Mouse (Mus musculus): ENCODE measurements around the gene Prdm10. TPM values are rescaled to one million over a fixed set of nuclear protein-coding genes. Genes with fewer than 3 reads are reported as not detected.

The Prdm10 gene
- 4.9 and 5.4 TPM in 2 replicates for polyA plus RNA-seq (2015; fragmentation: Nextera tagmentation; extraction: Ambion mirVana)

DNA sequence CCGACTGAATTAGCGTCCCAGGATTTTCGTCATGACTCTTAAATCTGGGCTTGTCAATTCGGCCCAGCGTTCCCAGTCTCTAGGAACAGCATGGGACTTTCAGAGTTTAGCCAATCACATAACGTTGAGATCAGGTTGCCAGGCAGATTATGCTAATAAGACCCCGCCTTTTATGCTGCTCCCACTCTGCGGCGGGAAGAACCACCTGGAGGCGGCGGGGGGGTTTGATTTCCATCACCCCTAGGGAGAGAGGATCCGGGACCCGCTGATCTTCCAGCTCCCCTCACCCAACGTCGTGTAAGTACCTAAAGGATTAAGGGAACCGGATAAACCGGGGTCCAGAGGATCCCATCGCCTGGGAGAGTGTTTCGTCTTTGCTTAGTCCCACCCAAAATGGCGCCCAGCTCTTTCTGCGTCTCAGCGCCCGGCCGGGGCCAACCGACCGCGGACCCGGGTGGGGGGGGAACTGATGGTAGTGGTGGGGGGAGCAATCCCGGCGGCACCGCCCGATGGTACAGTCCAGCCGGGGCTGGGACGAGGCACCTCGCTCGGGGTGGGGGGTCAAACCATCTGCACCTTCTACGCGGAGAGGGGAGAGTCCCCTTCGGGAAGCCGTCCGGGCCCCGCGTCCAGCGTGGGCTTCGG, at the start of gene Prdm10:
Prdm10 (plus strand) TSS at position 173 of the 645 bp plus-strand sequence.
- Histone ChIP-seq H3K36me3 (no peaks in the 10 kb centered on the region), H3K27ac (peak within 1 kb of the TSS; percentile 99), H3K4me1 (peaks cover 22% of the 10 kb centered on the region), H3K9ac (peak within 1 kb of the TSS; percentile 84), H3K4me2 (peak within 1 kb of the TSS; percentile 77), H3K4me3 (replicated peaks) (peak within 1 kb of the TSS; percentile 68), H3K27me3 (no peaks in the 10 kb centered on the region), H3K9me3 (replicated peaks) (no peaks in the 10 kb centered on the region)
- under 1% methylated on average over 34 of the region's 45 CpGs for WGBS
- peak; percentile 94 for ATAC-seq (replicated peaks; ENCODE audit: low FRiP score)

DNA sequence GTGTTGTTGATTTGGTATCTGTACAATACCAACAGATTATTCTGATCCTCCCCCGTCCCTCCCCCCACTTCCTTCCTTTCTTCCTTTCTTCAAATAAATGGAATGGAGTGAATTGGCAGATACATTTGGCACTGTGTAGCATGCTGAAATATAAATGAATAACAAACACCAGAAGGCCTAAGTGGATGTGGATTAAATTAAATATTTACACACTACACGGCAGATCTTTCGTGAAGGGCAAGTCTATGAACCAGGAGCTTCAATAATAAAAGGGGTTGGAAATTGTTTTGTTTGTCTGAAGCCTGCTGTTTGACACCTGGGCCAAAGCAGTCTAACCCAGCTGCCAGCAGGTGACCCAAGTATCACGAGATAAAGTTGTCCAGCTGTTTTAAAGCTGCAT, 45.3 kb upstream of the Prdm10 start:
- Histone ChIP-seq H3K36me3 (no peaks in the 10 kb centered on the region), H3K9ac (no peak overlapping the region), H3K9me3 (replicated peaks) (no peaks in the 10 kb centered on the region), H3K4me1 (peaks cover 6% of the 10 kb centered on the region), H3K4me2 (no peak overlapping the region), H3K27me3 (no peaks in the 10 kb centered on the region), H3K27ac (no peak overlapping the region), H3K4me3 (replicated peaks) (no peak overlapping the region)
- no peak for ATAC-seq (replicated peaks; ENCODE audit: low FRiP score)
- 55% methylated on average over 4 of the region's 4 CpGs for WGBS

DNA sequence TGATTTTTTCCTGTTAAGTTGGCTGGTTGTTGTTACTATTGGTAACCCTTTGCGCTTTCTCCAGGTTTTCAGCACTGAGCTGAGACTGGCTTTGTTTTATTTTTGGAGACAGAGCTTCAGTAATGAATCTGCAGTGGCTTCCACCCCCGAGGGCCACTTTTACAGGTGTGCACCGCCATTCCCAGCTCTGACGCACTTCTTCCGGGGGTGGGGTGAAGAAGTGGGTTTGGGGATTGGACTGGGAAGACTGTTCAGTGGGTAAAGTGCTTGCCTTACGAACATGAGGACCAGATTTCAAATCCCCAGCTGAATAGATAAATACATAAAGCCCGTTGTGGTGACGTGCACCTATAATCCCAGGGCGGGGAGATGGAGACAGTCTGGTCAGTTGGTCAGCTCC, 44.8 kb upstream of the Prdm10 start:
- no peak overlapping the region for H3K4me3 ChIP-seq (replicated peaks)
- H3K9me3 ChIP-seq (replicated peaks) = no peaks in the 10 kb centered on the region
- no peak for ATAC-seq (replicated peaks; ENCODE audit: low FRiP score)

DNA sequence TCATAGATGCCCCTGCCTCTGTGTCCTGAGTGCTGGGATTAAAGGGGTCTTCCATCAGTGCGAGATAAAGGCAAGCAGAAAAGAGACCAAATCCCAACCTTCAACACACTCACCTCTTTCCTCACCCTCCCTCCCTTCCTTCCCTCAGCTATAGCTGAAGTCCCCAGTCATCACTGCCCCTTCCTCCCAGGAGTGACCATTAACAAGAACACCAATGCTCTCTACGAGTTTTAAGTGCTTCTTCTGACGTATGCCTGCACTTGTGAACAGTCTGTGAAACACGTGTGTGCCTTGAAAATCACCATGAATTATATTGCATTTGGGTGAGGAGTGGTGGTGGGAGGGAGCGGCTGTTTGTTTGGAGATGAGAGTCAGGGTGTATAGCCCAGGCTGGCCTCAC, 44.3 kb upstream of the Prdm10 start:
- Histone ChIP-seq H3K4me3 (replicated peaks) (no peak overlapping the region), H3K9ac (no peak overlapping the region), H3K4me1 (peaks cover 7% of the 10 kb centered on the region), H3K9me3 (replicated peaks) (no peaks in the 10 kb centered on the region), H3K36me3 (no peaks in the 10 kb centered on the region), H3K4me2 (no peak overlapping the region), H3K27me3 (no peaks in the 10 kb centered on the region), H3K27ac (no peak overlapping the region)
- WGBS = 64% methylated on average over 5 of the region's 5 CpGs
- ATAC-seq (replicated peaks; ENCODE audit: low FRiP score) = no peak

More for the DNA sequence above, 44.8 kb upstream of the Prdm10 start:
- Histone ChIP-seq H3K27me3 (no peaks in the 10 kb centered on the region), H3K27ac (no peak overlapping the region), H3K4me2 (no peak overlapping the region), H3K4me1 (peaks cover 6% of the 10 kb centered on the region), H3K9ac (no peak overlapping the region), H3K36me3 (no peaks in the 10 kb centered on the region)
- WGBS = 86% methylated on average over 9 of the region's 9 CpGs

DNA sequence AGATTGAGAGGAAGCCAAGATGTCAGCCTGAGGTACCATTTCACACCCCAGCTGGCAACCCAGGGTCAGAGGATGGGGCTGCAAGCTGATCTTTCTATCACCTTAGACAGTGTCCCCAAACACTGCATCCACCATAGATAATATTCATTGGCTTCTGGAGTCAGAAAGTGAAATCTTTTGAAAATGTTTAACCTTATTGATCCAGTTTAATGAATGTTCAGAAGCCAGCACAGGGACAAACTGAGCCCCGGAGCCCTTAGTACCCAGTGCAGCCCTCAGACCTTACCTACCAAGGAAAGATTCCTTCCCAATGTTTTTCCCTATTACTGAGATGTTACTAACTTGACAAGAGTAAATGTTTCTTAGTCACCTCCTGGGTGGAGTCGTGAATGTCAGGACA, 41.8 kb upstream of the Prdm10 start:
- Histone ChIP-seq H3K4me2 (no peak overlapping the region), H3K4me1 (0 out of 2 replicates have a peak, but pooled peaks cover 4% of the 10 kb centered on the region), H3K36me3 (no peaks in the 10 kb centered on the region), H3K27me3 (no peaks in the 10 kb centered on the region), H3K27ac (no peak overlapping the region), H3K9me3 (replicated peaks) (no peaks in the 10 kb centered on the region), H3K9ac (no peak overlapping the region), H3K4me3 (replicated peaks) (no peak overlapping the region)
- WGBS = 86% methylated on average over 2 of the region's 2 CpGs
- ATAC-seq (replicated peaks; ENCODE audit: low FRiP score) = no peak

DNA sequence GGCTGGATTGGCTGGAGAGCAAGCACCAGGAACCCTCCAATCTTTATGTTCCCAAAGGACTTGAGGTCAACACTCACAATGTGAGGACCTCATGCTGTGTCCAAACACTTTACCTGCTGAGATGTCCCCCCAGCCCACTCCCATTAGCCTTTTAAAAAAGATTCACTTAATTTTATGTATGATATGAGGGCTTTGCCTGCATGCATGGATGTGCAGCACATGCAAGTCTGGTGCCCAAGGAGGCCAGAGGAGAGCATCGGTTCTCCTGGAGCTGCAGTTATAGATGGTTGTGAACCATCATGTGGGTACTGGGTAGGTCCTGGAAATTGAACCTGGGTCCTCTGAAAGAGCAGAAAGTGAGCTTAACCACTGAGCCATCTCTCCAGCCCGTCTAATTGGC, 40.8 kb upstream of the Prdm10 start:
- WGBS = 85% methylated on average over 2 of the region's 2 CpGs

DNA sequence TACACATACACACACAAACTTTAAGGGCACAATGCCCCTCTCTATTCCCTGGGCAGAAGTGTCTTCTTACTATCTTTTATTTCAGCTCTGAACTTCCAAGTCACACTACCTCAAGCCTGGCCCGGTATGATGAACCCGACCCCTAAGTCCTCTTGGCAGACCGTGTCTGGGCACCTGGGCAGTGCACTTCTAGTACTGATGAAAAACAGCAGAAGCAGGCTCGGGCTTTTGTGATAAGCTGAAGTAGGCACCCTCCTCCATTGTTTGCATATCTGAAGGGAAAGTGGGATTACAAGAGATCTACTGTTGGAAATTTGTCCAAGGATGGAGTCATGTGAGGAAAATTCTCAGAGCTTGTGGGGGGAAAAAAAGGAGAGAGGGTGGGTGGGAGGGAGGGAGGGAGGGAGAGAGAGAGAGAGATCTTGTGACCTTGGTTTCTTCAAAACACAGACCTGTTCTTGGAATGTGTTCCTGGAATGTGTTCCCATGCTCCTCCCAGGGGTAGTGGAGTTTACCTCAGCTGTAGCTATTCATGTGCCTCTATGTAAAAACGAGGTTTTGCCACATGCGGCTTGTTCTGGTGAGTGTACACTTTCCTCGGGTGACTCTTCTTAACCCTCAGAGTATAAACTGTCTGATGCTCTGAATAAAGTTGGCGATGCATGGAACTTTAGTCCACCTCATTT, 39.7 kb upstream of the Prdm10 start:
- 80% methylated on average over 8 of the region's 8 CpGs for WGBS
- Histone ChIP-seq H3K27ac (0 out of 2 replicates have a peak overlapping the region, but pooled peaks have one; percentile 18), H3K4me2 (no peak overlapping the region), H3K4me1 (0 out of 2 replicates have a peak, but pooled peaks cover 4% of the 10 kb centered on the region), H3K4me3 (replicated peaks) (no peak overlapping the region), H3K9ac (no peak overlapping the region), H3K9me3 (replicated peaks) (no peaks in the 10 kb centered on the region), H3K36me3 (no peaks in the 10 kb centered on the region), H3K27me3 (no peaks in the 10 kb centered on the region)
- ATAC-seq (replicated peaks; ENCODE audit: low FRiP score) = no peak

More for the DNA sequence above, 40.8 kb upstream of the Prdm10 start:
- H3K27me3 ChIP-seq = no peaks in the 10 kb centered on the region
- 0 out of 2 replicates have a peak, but pooled peaks cover 4% of the 10 kb centered on the region for H3K4me1 ChIP-seq
- H3K9ac ChIP-seq = no peak overlapping the region
- H3K36me3 ChIP-seq = no peaks in the 10 kb centered on the region
- no peaks in the 10 kb centered on the region for H3K9me3 ChIP-seq (replicated peaks)
- no peak for ATAC-seq (replicated peaks; ENCODE audit: low FRiP score)
- H3K27ac ChIP-seq = no peak overlapping the region
- no peak overlapping the region for H3K4me3 ChIP-seq (replicated peaks)
- no peak overlapping the region for H3K4me2 ChIP-seq

DNA sequence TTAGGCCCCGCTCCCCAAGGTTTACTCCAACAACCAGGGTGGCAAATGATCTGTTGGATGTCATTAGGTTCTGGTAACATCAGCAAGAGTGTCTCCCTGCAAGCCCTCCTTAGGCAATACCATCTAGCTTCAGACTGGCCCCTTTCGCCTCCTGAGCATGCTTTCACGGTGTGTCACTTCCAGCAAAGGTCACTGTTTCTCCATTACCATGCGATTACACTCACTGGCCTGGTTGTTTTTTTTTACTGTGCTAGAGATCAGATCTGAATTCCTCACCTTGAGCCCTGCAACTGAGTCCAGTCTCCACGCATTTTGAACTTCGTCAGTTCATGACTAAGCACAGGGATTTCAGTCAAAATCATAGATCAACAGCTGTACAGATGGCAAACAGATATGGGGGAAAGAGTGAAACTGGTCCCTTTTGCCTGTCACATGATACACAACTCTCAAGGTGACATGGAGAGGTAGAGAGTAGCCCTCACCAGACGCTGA, 39.1 kb upstream of the Prdm10 start:
- Histone ChIP-seq H3K9me3 (replicated peaks) (no peaks in the 10 kb centered on the region), H3K36me3 (no peaks in the 10 kb centered on the region), H3K4me3 (replicated peaks) (no peak overlapping the region), H3K4me1 (0 out of 2 replicates have a peak, but pooled peaks cover 4% of the 10 kb centered on the region), H3K27me3 (no peaks in the 10 kb centered on the region), H3K9ac (no peak overlapping the region), H3K4me2 (no peak overlapping the region), H3K27ac (0 out of 2 replicates have a peak overlapping the region, but pooled peaks have one; percentile 18)
- ATAC-seq (replicated peaks; ENCODE audit: low FRiP score) = no peak
- 59% methylated on average over 7 of the region's 7 CpGs for WGBS

DNA sequence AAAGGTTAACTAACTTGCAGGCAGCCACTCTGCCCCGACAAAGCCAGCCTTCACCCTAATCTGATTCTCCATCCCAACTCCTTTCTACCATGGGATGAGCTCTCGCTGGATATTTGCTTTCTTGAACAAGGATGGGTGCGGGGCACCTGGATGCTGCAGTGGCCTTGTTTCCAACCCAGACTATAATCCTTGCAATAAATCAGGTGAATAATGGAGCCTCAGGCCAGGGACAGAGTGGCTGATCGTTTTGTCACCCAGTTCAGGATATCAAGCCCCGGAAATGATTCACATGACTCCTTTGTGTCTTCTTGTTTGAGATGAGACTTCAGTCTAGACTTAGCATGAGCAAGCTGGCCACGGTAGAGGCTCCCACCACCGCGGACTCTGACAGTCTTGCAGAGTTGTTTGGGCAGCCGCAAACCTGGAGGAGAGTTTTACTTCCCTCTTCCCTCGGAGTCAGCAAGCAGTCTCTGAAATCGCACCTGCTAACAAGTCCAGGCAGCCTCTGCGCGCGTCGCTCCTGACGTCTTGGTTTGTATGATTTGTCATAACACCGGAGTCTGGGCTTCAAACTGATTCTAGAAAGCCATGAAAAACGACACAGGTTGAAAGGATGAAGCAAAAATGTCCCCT, 36.9 kb upstream of the Prdm10 start:
- Histone ChIP-seq H3K27ac (no peak overlapping the region), H3K9ac (no peak overlapping the region), H3K4me1 (0 out of 2 replicates have a peak, but pooled peaks cover 4% of the 10 kb centered on the region), H3K36me3 (no peaks in the 10 kb centered on the region), H3K9me3 (replicated peaks) (no peaks in the 10 kb centered on the region), H3K4me3 (replicated peaks) (no peak overlapping the region), H3K27me3 (no peaks in the 10 kb centered on the region), H3K4me2 (no peak overlapping the region)
- no peak for ATAC-seq (replicated peaks; ENCODE audit: low FRiP score)
- 72% methylated on average over 18 of the region's 18 CpGs for WGBS

DNA sequence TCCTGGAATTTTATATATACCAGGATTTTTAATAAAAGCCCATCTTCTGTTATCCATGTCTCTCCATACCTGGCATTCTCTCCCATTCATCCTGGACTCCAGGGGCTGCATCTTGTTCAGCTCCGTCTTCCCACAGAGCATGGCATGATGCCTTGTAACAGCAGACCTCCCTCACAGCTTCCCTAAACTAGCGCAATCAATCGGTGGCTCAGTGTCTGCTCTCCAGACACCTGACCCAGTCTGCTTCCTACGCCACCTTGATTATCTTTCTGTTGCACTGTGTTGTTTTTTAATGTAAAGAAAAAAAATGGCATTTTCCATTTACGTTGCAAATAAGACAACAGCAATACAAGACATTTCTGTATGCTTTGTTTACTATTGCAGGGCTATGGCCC, 36.4 kb upstream of the Prdm10 start:
- Histone ChIP-seq H3K4me1 (0 out of 2 replicates have a peak, but pooled peaks cover 4% of the 10 kb centered on the region), H3K27ac (no peak overlapping the region), H3K9me3 (replicated peaks) (no peaks in the 10 kb centered on the region), H3K4me3 (replicated peaks) (no peak overlapping the region), H3K4me2 (no peak overlapping the region), H3K27me3 (no peaks in the 10 kb centered on the region), H3K36me3 (no peaks in the 10 kb centered on the region), H3K9ac (no peak overlapping the region)
- no peak for ATAC-seq (replicated peaks; ENCODE audit: low FRiP score)
- 80% methylated on average over 5 of the region's 5 CpGs for WGBS

DNA sequence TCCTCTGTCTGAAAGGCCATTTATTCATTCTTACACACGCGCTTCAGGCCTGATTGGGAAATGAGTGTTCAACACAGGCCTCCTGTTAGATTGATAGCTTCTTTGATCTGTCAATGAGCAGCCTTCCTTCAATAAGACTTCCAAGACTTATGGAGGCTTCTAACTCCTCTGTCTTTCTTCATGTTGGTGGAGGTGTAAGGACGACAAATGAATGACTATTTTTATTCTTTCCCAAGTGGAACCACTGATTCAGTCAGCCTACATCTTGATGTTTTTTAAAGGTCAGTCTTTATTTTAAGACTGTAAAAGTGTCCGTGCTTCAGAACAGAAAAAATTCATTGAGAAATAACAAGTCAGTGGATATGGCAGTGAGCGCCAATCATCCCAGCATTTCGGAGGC, 35.3 kb upstream of the Prdm10 start:
- no peak for ATAC-seq (replicated peaks; ENCODE audit: low FRiP score)
- no peaks in the 10 kb centered on the region for H3K27me3 ChIP-seq
- H3K4me3 ChIP-seq (replicated peaks) = no peak overlapping the region
- H3K9me3 ChIP-seq (replicated peaks) = no peaks in the 10 kb centered on the region
- H3K27ac ChIP-seq = no peak overlapping the region
- 0 out of 2 replicates have a peak, but pooled peaks cover 4% of the 10 kb centered on the region for H3K4me1 ChIP-seq
- no peak overlapping the region for H3K9ac ChIP-seq
- no peaks in the 10 kb centered on the region for H3K36me3 ChIP-seq
- 77% methylated on average over 6 of the region's 6 CpGs for WGBS
- H3K4me2 ChIP-seq = no peak overlapping the region

DNA sequence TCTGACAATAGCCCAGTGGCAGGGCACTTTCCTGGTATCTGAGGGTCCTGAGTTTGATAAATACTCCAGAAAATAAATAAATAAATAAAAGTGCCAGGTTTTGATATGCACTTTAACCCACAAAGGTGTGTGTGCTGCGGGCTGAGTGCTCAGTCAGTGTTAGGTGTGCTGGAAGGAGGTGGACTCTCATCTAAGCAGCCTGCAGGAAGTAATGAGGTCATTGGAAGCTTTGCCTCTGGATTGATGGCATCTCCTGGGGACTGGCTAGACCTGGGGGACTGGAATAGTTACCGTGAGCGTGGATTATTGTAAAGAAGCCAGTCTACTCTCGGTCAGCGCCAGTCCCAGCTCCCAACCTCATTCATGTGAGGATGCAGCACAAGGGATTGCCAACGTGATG, 33.9 kb upstream of the Prdm10 start:
- Histone ChIP-seq H3K9me3 (replicated peaks) (no peaks in the 10 kb centered on the region), H3K4me3 (replicated peaks) (no peak overlapping the region), H3K9ac (no peak overlapping the region), H3K4me2 (no peak overlapping the region), H3K27me3 (no peaks in the 10 kb centered on the region), H3K27ac (no peak overlapping the region), H3K4me1 (no peaks in the 10 kb centered on the region), H3K36me3 (no peaks in the 10 kb centered on the region)
- ATAC-seq (replicated peaks; ENCODE audit: low FRiP score) = 0 out of 2 replicates have a peak, but pooled peaks have one; percentile 36
- 58% methylated on average over 6 of the region's 6 CpGs for WGBS
